Mouse (Mus musculus) G1E-ER4 (cell line): ENCODE results near the gene Arhgef17. TPM values are rescaled to one million over a fixed set of nuclear protein-coding genes. Genes with fewer than 3 reads are reported as not detected.

Experiments
- GATA1 ChIP-seq: IDR thresholded peaks from one replicate; pipeline ENCODE4 v1.8.0; 2012; ENCODE audit warnings: low read length, inconsistent platforms
- polyA plus RNA-seq: library from polyadenylated mRNA; stranded (reverse); fragments of >175 nt; gene quantifications from 2 replicates; pipeline ENCODE4 v1.2.3, GENCODE M21; 2012

Arhgef17 gene
- polyA plus RNA-seq, 1 experiment = not detected

DNA sequence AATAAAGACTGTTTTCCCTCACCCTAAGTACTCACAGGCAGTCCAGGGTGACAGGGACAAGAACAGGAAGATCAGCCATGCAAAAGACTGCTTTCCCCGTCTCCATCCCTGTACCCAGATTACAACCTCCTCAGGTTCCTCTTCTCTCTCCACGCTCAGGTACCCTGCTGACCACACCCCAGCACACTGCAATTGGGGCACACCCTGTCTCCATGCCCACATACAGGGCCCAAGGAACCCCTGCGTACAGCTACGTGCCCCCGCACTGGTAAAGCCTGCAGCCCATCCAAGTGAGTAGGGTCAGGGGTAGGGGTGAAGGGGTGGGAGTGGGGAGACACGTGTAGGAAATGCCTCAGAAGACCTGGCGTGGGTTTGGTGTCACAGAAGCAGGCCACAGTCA, 96.7 kb downstream of the Arhgef17 start:
- no peak for TF ChIP-seq GATA1

DNA sequence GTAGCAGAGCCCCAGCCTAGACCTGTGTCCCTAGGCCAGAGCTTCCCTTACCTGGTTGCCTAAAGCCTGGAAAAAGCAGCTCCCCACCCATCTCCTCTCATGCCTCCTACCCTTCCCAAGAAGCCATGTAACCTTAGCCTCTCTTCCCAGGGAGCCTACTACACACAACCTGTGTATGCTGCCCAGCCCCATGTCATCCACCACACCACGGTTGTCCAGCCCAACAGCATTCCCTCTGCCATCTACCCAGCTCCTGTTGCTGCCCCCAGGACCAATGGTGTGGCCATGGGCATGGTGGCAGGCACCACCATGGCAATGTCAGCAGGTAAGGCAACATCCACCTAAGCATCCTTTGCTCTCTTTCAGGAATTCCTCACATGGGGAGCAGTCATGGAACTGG, 98.0 kb downstream of the Arhgef17 start:
- no peak for TF ChIP-seq GATA1

- TF ChIP-seq GATA1 = no peak
These were observed 103.4 kb downstream of the Arhgef17 start for GRCm38 (mm10) chr7:100828549-100828948.

DNA sequence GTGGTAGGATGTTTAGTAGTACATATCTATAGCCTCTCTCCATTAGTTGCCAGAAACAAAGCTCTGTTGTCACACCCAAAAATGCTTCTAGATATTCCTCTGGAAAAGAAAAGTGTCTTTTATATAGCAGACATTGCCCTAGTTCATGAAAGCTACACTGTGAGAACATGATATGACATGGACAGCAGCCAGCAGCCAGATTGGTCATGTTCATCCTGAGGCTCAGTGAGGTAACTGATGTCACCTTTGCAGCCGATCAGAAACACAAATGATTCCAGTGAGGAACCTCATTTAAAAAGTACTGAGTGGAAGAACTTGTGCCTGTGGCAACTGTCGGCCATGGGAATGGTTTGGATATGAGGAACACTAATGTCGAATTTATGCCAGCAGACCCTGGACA, 107.2 kb downstream of the Arhgef17 start:
- TF ChIP-seq GATA1 = no peak

Other genes starting within 250 kb of the Arhgef17 start
- 43.5 and 47.1 TPM in 2 replicates for gene Fam168a, start 225.5 kb downstream of the Arhgef17 start, polyA plus RNA-seq
- 50.9 and 53.1 TPM in 2 replicates for gene Relt, start 68.7 kb downstream of the Arhgef17 start, polyA plus RNA-seq
- not detected in 2 replicates for gene P2ry6, start 42.5 kb upstream of the Arhgef17 start, polyA plus RNA-seq
- gene P2ry2, start 80.8 kb upstream of the Arhgef17 start, polyA plus RNA-seq = not detected in 2 replicates
- 1.5 and 5.0 TPM in 2 replicates for gene Fchsd2, start 160.8 kb upstream of the Arhgef17 start, polyA plus RNA-seq